Mouse (Mus musculus) bone marrow, adult 2 months (tissue): Measurements from ENCODE around the gene Cldn14.

Experiments
- CTCF ChIP-seq: fragments of 200-500 bp; IDR thresholded peaks from 2 replicates; pipeline ENCODE4 v1.5.1; 2011; ENCODE audit warnings: low read length, control low read depth; ENCODE audit not compliant: control insufficient read depth, insufficient read depth
- POLR2A ChIP-seq: fragments of 200-500 bp; IDR thresholded peaks from 2 replicates; pipeline ENCODE4 v1.6.1; 2011; ENCODE audit warnings: low read depth, mild to moderate bottlenecking, control low read depth, low read length, borderline replicate concordance; ENCODE audit not compliant: control insufficient read depth

DNA sequence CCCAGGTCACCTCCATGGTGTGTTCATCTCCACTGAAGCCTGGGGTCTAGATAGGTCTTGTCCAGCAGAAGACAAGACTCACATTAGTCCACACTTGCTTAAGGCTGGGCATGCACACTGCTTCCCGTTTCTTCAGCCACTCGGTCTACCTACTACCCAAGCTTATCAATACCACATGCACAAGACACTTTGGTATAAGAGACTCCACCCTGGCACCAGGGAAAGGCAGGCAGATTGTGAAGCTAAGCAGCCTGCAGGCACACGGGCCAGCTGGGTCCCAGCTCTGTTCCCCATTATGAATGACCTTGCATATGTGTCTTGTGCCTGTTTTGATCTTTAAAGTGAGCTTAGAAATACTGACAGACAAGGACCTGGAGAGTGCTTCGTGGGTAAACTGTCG is 719 bp upstream of the Cldn14 start:
- no peak for TF ChIP-seq POLR2A
- TF ChIP-seq CTCF = no peak
